Mouse (Mus musculus): ENCODE data around the gene Hip1.

GRCm38 (mm10) chr5:135537794-135538214 is 7.1 kb downstream of the Hip1 start:
- TF ChIP-seq GATA1 (IDR thresholded peaks at IDR 0.05; ENCODE audit: borderline replicate concordance, low read length) (no peak), FLI1 (IDR thresholded peaks at IDR 0.05; ENCODE audit: low read length) (no peak)
